In genomic region chr4:124002105-124002504, GRCm38 (mm10) we compare ENCODE assay signal across 19 mouse cellular contexts.
A peak's percentile ranks its signal among the peaks of the same experiment; 100 is the strongest.
DNase-seq lines count a peak whose midpoint lies in the region; TF ChIP-seq lines count a peak whose summit lies in the region.
"Had no signal": no experiment of that assay in that cellular context is flagged by ENCODE, and none has a peak within 500 bp of the region (broad histone marks: within the 10 kb centered on the region; RNA-seq: fewer than 3 reads in every experiment).

No protein-coding gene starts in this region.

- no peak overlapping the region for H3K4me3 ChIP-seq in heart, embryonic 10.5 days
- no peak overlapping the region for H3K4me3 ChIP-seq in MEL (ENCODE audit: control insufficient read depth in 1 of 2, insufficient read depth in 1 of 2, low read depth in 2 of 2, low read length in 2 of 2)

- H3K9ac ChIP-seq in MEL (ENCODE audit: control insufficient read depth, low read depth, low read length, poor library complexity, severe bottlenecking), result no peak overlapping the region

- H3K36me3 ChIP-seq in heart, embryonic 10.5 days, result no peaks in the 10 kb centered on the region
- no peaks in the 10 kb centered on the region for H3K36me3 ChIP-seq in MEL (ENCODE audit: control insufficient read depth in 1 of 2, insufficient read depth in 2 of 2, low read length in 2 of 2)
- H3K36me3 ChIP-seq: G1E had no signal

- DNase-seq in heart, embryonic 10.5 days (ENCODE audit: low spot score), result no peak
- DNase-seq in heart, adult 9 months (ENCODE audit: low spot score in 2 of 2), result no peak
- DNase-seq in MEL (ENCODE audit: low read depth, low spot score) (peak; percentile 60), MEL-GATA-1-ER (ENCODE audit: extremely low read depth, low read depth) (peak; percentile 31)
- no peak for DNase-seq in cerebellum, adult 18-20 months
- DNase-seq in kidney, postnatal 10 days, result no peak
- DNase-seq: adrenal gland, adult 2 months; adrenal gland, adult 8-10 months; adrenal gland, postnatal 10 days; adrenal gland, postnatal 25 days; adrenal gland, postnatal 36 days; B cell, adult 2 months; cerebellum, adult 11 months; cerebellum, adult 11-12 months; cerebellum, adult 2 months; cerebellum, adult 8-10 months; cerebellum, adult 9-10 months had no signal

- H3K79me2 ChIP-seq in MEL (ENCODE audit: control insufficient read depth, insufficient read depth, low read length, poor library complexity), result no peaks in the 10 kb centered on the region

- no peaks in the 10 kb centered on the region for H3K9me3 ChIP-seq in heart, embryonic 10.5 days
- H3K9me3 ChIP-seq in MEL (replicated peaks; ENCODE audit: insufficient read depth, low read length), result no peaks in the 10 kb centered on the region
- H3K9me3 ChIP-seq: G1E had no signal

- H3K27me3 ChIP-seq in heart, embryonic 10.5 days (ENCODE audit: insufficient read depth, poor library complexity, severe bottlenecking), result peaks cover 11% of the 10 kb centered on the region; the same call in 1 of the 2 replicates
- no peaks in the 10 kb centered on the region for H3K27me3 ChIP-seq in MEL (ENCODE audit: control insufficient read depth in 1 of 2, insufficient read depth in 2 of 2, low read length in 2 of 2)
- H3K27me3 ChIP-seq: Patski had no signal

- 43% methylated on average over 7 of the region's 7 CpGs for whole genome bisulfite sequencing in heart, embryonic 10.5 days

- TF ChIP-seq RAD21 in MEL (IDR thresholded peaks at IDR 0.05; ENCODE audit: low read depth, low read length), result no peak

- TF ChIP-seq CTCF in MEL (IDR thresholded peaks at IDR 0.05 in 2 of 3, conservative IDR thresholded peaks at IDR 0.05 in 1 of 3; ENCODE audit: control insufficient read depth in 1 of 3, insufficient read depth in 1 of 3, low read depth in 2 of 3, low read length in 3 of 3, poor library complexity in 1 of 3, severe bottlenecking in 1 of 3), result no peak

- TF ChIP-seq POLR2A in MEL (IDR thresholded peaks at IDR 0.05; ENCODE audit: control insufficient read depth in 1 of 2, insufficient read depth in 1 of 2, low read depth in 1 of 2, low read length in 2 of 2, poor library complexity in 1 of 2), result no peak

- H3K4me1 ChIP-seq in heart, embryonic 10.5 days, result peaks cover 34% of the 10 kb centered on the region
- H3K4me1 ChIP-seq in MEL (ENCODE audit: control insufficient read depth in 1 of 2, insufficient read depth in 2 of 2, low read length in 2 of 2), result peaks cover 0 to 12% of the 10 kb centered on the region in 2 experiments; a peak in 2 of 4 replicates

- TF ChIP-seq EP300 in MEL (IDR thresholded peaks at IDR 0.05; ENCODE audit: low read depth in 1 of 2, low read length in 2 of 2), result peak; percentile 20 to 48; a peak in 2 of 4 replicates

- 0 out of 2 replicates have a peak overlapping the region, but pooled peaks have one; percentile 43 for H3K27ac ChIP-seq in heart, embryonic 10.5 days
- 0 out of 2 replicates have a peak overlapping the region, but pooled peaks have one; percentile 16 for H3K27ac ChIP-seq in MEL (ENCODE audit: control insufficient read depth, low read depth, low read length)

TF ChIP-seq in MEL, 35 proteins besides CTCF, POLR2A, EP300 and RAD21:
- TF ChIP-seq GATA1 (IDR thresholded peaks at IDR 0.05; ENCODE audit: low read depth, low read length) (peak; percentile 70), JUND (IDR thresholded peaks at IDR 0.05; ENCODE audit: low read depth, low read length) (no peak)

Comparison
In these comparisons a context has a peak if more than half of its experiments do, and no peak if none do; other contexts are left out.
1. DNase-seq: peak in MEL (single experiment) and MEL-GATA-1-ER (single experiment); none in heart, embryonic 10.5 days (single experiment), heart, adult 9 months (0 of 2), cerebellum, adult 18-20 months (0 of 2) and kidney, postnatal 10 days (single experiment).